Mouse (Mus musculus) adrenal gland, postnatal 25 days (tissue): ENCODE data around the gene Tmpo. TPM values are rescaled to one million over a fixed set of nuclear protein-coding genes. Genes with fewer than 3 reads are reported as not detected.
"Not testable (repeated sequence)": the region's sequence is repeated elsewhere in the genome, so short reads cannot be mapped to it uniquely, and the experiment has no call there.

Experiments
- DNase-seq: peaks from one replicate; pipeline ENCODE4 v3.0.0; 2021; ENCODE audit warnings: mixed read lengths
- total RNA-seq: library from RNA; stranded (reverse); gene quantifications from 2 replicates; pipeline ENCODE4 v1.2.3, GENCODE M21; 2021

Tmpo gene
- total RNA-seq, 1 experiment from 2014 or later, result 123 TPM

DNA sequence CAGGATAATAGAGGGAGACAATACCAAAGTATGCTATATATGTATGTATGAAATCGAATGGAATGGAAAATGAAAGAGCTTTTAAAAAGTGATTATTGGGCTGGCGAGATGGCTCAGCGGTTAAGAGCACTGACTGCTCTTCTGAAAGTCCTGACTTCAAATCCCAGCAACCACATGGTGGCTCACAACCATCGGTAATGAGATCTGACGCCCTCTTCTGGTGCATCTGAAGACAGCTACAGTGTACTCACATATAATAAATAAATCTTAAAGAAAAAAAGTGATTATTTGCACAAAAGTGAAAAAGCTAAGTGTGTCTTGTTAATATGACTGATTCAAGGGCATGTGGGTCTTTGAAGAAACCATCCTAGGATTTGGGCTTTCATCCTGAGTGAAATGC is 3.8 kb upstream of the Tmpo start:
- not testable (repeated sequence) for DNase-seq

DNA sequence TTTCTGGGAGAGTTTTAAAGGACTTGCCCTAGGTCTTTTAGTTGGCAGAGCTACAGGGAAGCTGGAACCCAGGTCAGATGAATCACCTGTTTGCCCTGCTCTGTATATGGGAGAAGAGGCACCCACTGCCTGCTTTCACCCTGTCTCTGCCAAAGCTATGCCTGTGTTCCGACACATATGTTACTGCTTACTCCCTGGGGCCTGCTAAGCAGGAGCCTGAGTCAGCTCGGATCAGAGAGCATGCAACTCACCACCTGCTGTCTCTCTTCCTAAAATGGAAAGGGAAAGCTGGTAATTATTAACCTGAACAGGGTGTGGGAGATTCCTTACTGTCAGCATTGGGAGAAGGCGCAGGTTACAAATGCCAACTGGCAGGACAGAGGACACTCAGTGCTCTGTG is 2.2 kb upstream of the Tmpo start:
- no peak for DNase-seq

DNA sequence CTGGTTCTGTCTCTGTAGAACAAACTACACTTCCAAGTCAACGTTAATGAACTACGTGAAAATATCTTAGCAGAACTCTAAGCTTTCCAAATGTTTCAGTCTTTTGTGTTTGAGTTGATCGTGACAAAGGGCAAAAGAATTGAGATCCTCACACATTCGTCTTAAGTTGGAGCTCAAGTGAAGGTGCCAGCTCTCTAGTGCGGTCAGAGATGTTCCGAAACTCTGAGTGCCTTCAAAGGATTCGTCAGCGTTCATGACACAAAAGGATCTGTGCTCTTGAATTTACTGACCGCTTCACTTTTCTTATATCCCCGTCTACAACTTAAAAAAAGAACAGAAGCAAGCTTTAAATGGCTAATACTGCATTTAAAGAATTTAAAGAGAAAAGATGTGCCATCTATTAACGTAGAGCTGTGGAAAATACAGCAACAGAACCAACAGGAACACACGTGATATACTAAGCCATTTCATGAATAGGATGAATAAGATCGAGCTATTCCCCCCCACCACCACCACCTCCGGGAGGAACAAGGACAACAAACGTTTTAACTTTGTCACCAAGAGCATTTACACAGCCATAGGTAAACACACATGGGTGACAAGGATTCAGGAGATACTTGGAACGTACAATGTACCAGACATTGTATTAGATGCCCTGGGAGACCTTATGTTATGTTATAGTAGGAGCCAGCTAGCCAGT is 1.3 kb upstream of the Tmpo start:
- no peak for DNase-seq

DNA sequence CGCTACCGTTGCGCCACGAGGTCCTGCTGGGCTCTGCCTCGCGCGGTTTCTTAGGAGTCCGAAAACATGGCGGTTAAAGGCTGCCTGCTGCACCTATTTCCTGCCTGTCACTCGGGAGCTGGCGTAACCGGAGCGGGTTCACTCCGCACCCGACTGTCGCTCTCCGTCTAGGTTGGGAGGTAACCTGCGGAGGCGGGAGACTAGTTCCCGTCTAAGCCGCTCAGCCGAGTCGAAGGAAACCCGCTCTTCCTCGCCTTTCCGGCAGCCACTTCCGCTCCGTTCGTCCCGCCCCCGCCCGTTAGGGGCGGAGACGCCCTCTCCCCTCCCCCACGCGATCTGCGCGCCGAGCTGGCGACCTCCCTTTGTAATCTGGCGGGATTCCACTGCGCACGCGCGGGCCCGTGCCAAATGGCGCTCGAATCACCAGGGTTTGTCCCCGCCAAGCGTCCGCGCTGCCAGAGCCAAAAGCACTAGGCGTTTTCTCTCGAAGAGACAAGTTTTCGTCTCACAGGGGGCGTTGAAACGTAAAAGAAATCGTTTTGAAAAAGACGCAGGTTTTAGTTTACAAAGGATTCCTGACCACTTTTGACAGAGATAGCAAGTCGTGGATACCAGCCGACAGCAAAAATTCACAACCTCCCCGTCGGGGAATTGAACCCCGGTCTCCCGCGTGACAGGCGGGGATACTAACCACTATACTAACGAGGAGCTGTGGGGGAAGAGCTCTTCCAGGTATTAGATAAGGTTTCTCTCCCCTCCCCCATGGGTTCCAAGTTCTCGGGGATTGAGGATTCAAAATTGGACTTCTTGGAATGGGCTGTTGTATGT is 560 bp upstream of the Tmpo start:
- peak; percentile 100 for DNase-seq

DNA sequence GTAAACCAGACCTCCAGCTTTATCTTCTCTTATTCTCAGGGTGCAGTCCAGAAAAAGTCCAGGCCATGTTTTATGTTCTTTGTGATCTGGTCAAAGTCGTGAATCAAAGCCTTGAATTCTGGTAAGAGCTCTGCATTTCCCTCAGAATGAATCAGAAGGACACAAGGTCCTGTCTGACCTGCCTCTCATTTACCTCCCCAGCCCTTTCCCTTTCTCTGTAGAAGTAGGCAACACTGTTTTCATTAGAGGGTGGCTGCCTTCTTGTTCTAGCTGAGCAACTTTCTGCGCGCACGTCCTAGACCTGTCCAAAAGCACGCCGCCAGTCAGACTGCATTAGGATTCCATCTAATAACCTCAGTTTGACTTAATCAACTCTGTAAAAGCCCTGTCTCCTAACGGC is 814 bp downstream of the Tmpo start:
- DNase-seq, result no peak

DNA sequence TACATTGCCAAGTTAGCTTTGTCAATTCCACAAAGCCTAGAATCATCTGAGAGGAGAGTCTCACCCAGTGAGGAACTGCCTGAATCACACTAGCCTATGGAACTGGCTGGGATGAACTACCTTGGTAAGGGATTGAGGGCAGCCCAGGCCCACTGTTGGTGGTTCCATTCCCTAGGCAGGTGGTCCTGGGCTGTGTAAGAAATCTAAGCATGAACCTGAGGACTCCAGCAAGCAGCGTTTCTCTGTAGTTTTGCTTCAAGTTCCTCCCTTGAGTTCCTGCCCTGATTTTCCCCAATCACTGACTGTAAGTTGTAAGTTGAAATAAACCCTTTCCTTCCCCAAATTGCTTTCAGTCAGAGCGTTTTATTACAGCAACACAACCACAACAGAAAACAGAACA is 1.3 kb downstream of the Tmpo start:
- no peak for DNase-seq

DNA sequence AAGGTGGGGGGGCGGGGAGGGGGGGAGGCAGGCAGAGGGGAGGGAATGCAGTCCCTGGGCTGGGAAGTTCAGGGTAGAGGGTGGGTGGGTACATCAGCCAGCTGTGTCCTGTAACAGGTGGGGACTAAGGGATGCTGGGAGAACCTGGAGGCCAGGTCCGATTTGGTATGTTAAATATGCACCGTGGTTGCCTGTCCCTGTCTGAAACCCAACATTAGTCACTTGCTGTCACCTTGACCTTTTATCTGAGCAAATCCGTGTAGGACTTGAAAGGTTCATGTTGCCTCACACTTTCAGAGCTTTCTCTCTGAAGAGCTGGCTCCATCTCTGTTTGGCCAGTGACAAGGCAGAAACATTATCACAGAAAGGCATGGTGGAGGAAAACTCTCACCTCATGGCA is 3.9 kb downstream of the Tmpo start:
- no peak for DNase-seq

DNA sequence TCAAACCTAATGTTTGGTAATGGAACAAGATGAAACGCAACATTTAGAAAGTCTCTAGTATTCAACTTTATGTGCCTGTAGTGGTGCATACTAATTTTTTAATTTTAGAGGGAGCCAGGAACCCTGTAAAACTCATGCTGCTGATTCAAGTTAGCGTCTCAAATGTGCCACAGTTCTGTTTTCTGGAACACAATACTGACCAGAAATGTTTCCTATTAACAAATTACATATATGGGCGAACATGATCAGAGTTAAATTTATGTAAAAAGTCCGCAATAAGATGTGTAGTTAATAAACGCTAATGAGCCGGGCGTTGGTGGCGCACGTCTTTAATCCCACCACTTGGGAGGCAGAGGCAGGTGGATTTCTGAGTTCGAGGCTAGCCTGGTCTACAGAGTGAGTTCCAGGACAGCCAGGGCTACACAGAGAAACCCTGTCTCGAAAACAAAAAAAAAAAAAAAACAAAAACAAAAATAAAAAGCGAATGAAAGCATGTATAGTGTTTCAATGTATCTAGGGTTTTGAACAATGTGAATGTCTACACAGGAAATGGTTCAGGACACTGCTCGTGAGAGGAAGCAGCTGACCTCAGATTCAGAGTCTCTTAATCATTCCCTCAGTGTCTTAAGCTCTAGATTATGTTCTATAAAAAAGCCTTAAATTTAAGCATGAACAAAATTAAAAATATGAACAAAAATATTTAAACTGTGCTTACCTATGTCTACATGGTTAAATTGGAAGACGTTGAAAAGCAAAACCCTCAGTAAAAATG is 8.6 kb downstream of the Tmpo start:
- DNase-seq, result no peak

DNA sequence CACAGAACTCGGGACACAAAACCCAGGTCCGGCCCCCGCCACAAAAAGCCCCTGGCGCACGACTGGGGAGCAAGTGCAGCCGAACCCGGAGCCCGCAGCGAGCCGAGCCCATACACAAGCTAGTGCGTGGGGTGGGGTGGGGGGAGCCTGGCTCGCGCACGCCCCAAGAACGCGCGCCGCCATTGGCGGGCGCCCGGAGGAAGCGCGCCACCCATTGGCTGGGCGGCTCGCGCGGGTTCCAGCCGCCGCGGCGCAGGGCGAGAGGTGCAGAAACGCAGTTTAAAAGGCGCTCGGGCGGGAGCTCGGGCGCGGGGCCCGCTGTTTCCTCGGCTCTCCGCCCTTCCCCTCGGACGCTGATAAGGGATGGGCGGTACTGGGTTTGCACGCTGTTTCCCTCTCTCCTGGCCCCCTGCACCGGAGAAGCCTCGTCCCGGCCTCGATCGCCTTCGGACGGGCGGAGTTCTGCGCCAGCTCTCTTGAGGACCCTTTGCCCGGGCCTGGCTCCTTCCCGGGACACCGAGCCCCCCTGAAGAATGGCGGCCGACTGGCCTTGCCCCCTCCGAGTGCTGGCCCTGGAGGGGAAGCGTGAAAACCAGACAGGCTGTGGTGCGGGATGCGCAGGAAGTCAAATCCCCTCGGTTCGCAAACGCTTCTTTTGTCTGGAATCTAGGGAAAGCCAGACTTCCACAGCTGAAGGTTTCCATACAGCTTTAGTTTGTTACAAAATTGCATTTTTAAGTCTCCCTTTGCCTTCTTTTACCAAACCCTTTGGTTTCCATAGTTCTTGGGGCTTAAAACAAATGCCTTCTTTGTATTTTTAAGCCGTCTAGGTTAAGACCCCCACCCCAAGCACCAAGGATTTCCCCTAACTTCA is 9.4 kb downstream of the Tmpo start:
- DNase-seq, result peak; percentile 93

DNA sequence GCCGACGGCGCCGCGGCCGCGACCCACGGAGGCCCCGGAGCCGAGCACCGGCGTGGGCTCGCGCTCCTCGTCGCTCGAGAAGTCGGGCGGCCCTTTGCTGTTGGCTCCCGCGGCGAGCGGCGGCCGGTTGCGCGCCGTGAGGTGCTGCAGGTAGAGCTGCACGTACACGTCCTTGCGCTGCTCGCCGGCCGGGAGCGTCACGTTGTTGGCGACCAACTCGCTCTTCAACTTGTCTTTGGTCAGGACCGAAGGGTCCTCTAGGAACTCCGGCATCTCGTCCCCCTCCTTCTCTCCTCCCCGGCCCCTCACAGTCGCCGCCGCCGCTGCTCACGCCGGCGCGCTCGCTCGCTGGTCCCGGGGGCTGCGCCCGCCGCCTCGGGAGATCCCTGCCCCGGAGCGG is 10.1 kb downstream of the Tmpo start:
- DNase-seq, result peak; percentile 51

DNA sequence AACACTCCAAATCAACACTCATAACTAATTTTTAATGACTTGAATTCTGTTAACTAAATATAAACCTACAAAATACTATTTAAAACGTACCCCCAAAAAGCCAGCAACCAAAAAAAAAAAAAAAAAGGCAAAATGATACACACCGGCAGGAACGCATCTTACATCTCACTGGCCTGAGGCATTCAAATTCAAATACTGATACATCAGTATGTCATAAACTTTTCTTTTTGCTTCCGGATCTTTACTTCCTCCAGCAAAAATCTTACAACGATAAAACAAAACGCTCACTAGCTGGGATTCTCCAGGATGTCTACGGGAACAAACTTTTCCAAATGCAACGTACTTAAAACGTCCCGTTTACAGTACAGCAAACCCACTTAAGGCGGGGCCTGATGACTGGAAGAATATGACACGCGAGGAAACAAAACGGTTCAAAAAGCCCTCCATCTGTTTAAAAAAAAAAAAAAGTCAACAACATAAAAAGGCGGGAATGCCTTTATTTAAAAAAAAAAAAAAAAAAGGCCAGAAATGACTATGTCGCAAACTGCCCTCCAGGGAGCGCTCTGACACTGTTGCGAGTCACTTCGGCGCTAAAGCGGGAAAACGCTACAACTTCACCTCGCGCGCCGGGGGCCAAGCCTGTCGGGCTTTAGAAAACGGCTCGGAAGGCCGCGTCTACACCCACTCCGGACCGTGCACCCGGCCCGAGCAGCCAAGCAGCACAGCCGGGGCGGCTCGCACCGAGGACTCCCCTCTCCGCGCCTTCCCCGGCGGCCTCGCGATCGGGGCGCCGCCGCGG is 10.8 kb downstream of the Tmpo start:
- peak; percentile 88 for DNase-seq

DNA sequence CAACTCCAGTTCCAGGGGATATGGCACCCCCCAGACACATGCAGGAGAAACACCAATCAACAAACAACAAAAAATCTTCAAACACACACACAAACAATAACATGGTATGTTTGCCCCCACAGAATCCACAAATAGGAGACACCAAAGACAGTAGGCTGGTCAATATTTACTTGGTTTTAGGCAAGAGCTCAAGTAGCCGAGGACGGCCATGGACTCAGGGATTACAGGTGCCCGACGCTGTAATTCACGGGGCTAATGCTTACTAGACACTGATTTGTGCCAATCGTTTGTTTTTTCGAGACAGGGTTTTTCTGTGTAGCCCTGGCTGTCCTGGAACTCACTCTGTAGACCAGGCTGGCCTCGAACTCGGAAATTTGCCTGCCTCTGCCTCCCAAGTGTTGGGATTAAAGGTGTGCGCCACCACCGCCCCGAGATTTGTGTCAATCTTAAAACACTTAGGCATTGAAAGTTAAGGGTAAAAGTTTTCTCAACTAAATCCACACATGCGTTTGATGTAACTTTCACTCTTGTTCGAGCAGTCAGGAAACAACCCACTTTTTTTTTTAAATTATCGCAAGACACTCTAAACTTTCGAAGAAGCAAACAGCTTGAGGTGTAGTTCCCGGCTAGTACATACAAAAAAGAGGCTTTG is 11.6 kb downstream of the Tmpo start:
- no peak for DNase-seq

DNA sequence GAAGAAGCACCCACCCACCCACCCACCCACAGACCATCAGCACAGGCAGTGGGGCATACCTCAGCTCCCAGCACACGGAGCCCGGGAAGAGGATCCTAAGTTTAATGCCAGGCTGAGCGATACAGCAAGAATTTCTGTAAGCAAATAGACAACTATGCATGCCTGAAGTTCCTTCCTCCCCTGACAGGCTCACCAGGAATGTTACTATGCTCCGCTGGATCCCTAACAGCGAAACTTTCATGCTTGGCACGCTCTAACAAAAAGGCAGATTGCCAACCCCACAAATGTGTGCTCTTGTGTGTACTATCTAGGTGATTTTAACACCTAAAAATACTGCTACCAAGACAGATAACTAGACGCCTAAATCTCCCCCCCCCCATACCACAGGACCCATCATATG is 13.8 kb downstream of the Tmpo start:
- DNase-seq, result no peak

DNA sequence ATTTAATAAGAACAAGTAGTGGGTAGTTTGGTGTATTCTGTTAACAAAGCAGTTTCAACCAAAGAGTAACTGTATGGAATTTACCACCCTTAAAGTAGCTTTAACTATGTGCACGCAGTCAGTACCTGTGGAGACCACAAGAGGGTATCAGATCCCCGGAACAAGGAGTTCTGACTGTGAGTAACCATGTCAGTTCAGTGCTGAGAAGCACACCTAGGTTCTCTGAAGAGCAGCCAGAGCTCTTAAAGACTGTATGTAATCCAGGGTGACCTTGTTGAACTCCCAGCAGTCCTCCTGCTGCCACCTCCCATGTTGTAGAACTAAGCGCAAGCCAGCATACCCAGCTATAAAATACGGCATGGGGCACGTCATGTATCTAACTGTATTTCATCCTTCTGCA is 14.2 kb downstream of the Tmpo start:
- DNase-seq, result peak; percentile 38

DNA sequence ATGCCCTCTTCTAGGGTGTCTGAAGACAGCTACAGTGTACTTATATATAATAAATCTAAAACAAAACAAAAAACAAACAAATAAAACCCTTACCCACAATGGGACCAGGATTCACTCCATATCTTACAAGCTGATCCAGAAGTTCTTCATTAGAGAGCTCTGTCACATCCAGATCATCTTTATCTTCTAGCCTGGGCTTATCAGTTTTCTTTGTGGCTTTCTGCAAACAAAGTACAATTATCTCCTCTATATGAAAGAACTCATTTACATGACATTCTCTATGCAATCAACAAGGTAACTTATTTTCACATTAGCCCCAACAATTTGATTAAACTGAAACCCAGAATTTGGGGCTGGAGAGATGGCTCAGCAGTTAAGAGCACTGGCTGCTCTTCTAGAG is 15.3 kb downstream of the Tmpo start:
- DNase-seq, result no peak

DNA sequence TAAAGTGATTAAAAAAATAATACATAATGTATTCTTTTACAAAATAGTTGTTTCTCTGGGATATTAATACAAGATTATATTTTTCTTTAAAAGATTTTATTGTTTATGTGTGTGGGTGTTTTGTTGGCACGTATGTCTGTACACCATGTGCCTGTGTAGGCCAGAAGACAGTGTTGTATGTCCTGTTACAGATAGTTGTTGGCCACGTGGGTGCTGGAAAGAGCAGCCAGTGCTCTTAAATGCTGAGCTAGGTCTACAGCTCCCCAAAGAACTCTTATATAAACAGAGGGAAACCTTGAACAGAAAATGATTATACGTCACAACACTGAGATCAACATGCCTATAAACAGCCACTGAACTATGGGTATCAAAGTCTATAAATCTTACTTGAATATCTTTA is 16.6 kb downstream of the Tmpo start:
- no peak for DNase-seq

DNA sequence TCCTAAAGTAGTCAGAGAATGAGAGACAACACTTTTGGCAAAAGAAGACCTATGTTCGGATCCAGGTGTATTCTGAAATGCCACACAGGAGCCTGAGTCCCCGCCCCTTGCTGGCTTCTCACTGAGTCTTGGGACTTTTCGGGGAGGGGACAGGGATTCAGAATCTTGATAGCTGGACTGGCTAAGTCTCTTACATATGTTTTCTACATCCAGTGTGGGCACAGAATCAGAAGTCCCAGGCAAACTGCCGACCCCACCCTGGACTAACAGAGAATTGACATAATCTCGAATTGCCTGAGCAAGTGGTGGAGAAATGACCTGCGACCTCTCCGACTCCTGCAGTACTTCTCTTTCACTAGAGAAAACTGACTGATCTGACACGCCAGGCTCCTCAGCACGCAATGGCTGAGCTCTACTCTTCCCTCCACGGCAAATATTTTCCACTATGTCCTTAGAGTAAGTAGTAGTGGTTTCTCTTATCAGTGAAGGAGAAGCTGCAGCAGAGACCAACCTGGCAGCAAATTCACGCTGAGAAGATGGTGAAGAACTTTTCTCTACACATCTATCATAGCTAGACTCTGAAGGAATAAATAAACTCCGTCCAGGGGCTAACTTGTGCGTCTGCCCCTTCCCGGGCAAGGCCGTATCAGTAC is 18.5 kb downstream of the Tmpo start:
- no peak for DNase-seq

DNA sequence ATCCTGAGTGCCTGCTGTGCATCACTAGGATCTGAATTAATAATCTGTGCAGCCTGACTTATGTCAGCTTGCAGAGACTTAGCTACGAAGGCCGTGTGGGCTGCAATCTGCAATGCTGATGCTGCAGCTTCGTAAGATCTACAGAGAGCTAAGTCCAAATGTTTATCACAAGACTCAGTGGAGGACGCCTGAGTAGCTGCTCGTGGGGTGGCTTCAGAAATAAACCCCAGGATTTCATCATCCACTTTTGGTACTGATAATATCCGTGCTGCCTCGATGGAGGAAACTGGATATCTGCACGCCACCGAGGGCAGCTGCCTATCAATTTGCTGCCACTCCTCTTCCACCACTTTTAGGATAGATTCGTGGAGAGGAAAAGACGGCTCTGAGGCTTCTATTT is 19.0 kb downstream of the Tmpo start:
- DNase-seq, result no peak

DNA sequence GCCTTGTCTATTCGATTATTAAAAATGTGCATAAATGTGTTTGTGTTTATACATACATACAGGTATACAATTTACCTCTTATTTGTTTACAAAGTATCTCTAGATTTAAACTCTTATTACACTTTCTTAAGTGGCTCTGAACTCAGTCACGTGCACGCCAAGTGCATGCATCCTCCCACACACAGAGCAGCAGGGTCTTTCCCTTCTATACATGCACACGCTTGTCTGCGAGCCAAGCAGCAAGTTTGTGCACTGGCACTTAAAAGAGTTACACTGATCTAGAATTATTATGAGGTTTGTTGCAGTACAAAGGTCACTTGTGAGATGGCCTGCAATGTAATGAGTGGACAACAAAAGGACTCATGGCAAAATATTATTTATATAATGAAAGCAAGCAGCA is 20.1 kb downstream of the Tmpo start:
- no peak for DNase-seq

DNA sequence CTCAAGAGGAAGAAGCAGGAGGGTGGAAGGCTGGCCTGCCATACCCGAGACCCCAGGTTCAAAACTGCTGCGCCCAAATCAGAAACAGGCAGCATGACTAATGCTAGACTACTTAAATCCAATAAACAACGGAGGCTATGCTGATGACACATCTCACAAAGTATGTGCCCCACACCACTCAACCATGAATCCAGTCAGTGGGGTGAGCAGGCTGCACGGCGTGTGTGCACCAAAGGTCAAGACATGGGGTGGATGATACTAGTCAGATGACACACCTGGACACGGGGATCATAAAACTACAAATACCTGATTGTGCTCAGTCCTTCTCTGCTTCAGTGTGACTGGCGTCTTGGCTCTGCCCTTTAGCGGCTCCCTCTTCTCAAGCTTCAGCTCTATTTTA is 22.7 kb downstream of the Tmpo start:
- DNase-seq, result peak; percentile 42
